Mouse (Mus musculus) testis, adult 2 months (tissue): ENCODE data around the gene R3hdm4.

ENCODE experiments used
- CTCF ChIP-seq: fragments of 200-500 bp; IDR thresholded peaks from 2 replicates; pipeline ENCODE4 v1.5.1; 2012; ENCODE audit warnings: low read depth, mild to moderate bottlenecking, inconsistent platforms, low read length, moderate library complexity; ENCODE audit not compliant: control insufficient read depth, insufficient read depth, insufficient replicate concordance
- POLR2A ChIP-seq: fragments of 200-500 bp; IDR thresholded peaks from 2 replicates; pipeline ENCODE4 v1.6.1; 2012; ENCODE audit warnings: low read depth, mild to moderate bottlenecking, inconsistent platforms, low read length, moderate library complexity; ENCODE audit not compliant: control insufficient read depth

- TF ChIP-seq CTCF (no peak), POLR2A (no peak)
These were observed 26.5 kb upstream of the R3hdm4 start for GRCm38 (mm10) chr10:79947502-79947901.
